Mouse (Mus musculus) hindbrain, embryonic 14.5 days (tissue): ENCODE data around the gene Srrd. TPM values are rescaled to one million over a fixed set of nuclear protein-coding genes. Genes with fewer than 3 reads are reported as not detected.
A peak's percentile ranks its signal among the peaks of the same experiment; 100 is the strongest.

Source experiments
- ATAC-seq: fragments of 200-750 bp; cut with Nextera tagmentation; 2 replicates; pipeline ENCODE4 v1.8.0; 2017; ENCODE audit warnings: moderate number of reproducible peaks, mild to moderate bottlenecking, moderate TSS enrichment, moderate library complexity; ENCODE audit not compliant: low FRiP score
- DNase-seq: peaks from one replicate; pipeline ENCODE4 v3.0.0-alpha.2; 2015; ENCODE audit warnings: low spot score
- H3K27ac ChIP-seq: fragments of 300-500 bp; sonication (generic); 2 replicates; pipeline ENCODE4 v1.5.1; 2014; ENCODE audit warnings: mild to moderate bottlenecking, moderate library complexity
- H3K27me3 ChIP-seq: fragments of 300-500 bp; sonication (generic); 2 replicates; pipeline ENCODE4 v1.6.1; 2014; ENCODE audit warnings: mild to moderate bottlenecking, low read length, mixed read lengths; ENCODE audit not compliant: control insufficient read depth, insufficient read depth
- H3K36me3 ChIP-seq: fragments of 300-500 bp; sonication (generic); replicated peaks from 2 replicates; pipeline ENCODE4 v1.6.1; 2014; ENCODE audit not compliant: control insufficient read depth, insufficient read depth
- H3K4me1 ChIP-seq: fragments of 300-500 bp; sonication (generic); replicated peaks from 2 replicates; pipeline ENCODE4 v1.6.1; 2014; ENCODE audit warnings: antibody characterized with exemption, low read length, mixed read lengths; ENCODE audit not compliant: control insufficient read depth, insufficient read depth
- H3K4me2 ChIP-seq: fragments of 300-500 bp; sonication (generic); replicated peaks from 2 replicates; pipeline ENCODE4 v1.6.1; 2014; ENCODE audit warnings: mild to moderate bottlenecking, moderate library complexity
- H3K4me3 ChIP-seq: fragments of 300-500 bp; sonication (generic); replicated peaks from 2 replicates; pipeline ENCODE4 v1.5.1; 2014; ENCODE audit warnings: mild to moderate bottlenecking, low read length
- H3K9ac ChIP-seq: fragments of 300-500 bp; sonication (generic); 2 replicates; pipeline ENCODE4 v1.6.1; 2014
- H3K9me3 ChIP-seq: fragments of 300-500 bp; sonication (generic); 2 replicates; pipeline ENCODE4 v1.6.1; 2016; ENCODE audit warnings: low read length; ENCODE audit not compliant: control insufficient read depth
- WGBS: fragments of 180-500 bp; shearing (Covaris S2); extraction: QIAGEN DNeasy Blood & Tissue Kit; methylation state at CpG from one replicate; pipeline ENCODE4 v1.1.7; 2014; 5-methylcytosine and 5-hydroxymethylcytosine counted together
- polyA plus RNA-seq: library from polyadenylated mRNA; unstranded; fragments of >200 nt; fragmentation: Nextera tagmentation; extraction: Ambion mirVana; gene quantifications from 2 replicates; pipeline ENCODE4 v1.2.1, GENCODE M21; 2014

Gene Srrd
- polyA plus RNA-seq: 60.4 and 62.5 TPM in 2 replicates

- Histone ChIP-seq H3K27ac (peak within 1 kb of the TSS; percentile 58), H3K36me3 (peaks cover 40% of the 10 kb centered on the region), H3K27me3 (no peaks in the 10 kb centered on the region), H3K4me3 (peak within 1 kb of the TSS; percentile 92), H3K4me2 (peak within 1 kb of the TSS; percentile 84), H3K9me3 (no peaks in the 10 kb centered on the region), H3K4me1 (peaks cover 37% of the 10 kb centered on the region; the same call in 1 of the 2 replicates), H3K9ac (peak within 1 kb of the TSS; percentile 84)
- ATAC-seq (peak; percentile 71), DNase-seq (peak; percentile 91)
- 3% methylated on average over 62 of the region's 64 CpGs for WGBS
Observed at GRCm38 (mm10) chr5:112342463-112343204, at the start of gene Srrd, which contains the start of gene Hps4. TSS of gene Srrd (minus strand) at chr5:112343040. TSS of gene Hps4 (plus strand) at chr5:112343083.

- no peaks in the 10 kb centered on the region for H3K9me3 ChIP-seq
- ATAC-seq (no peak), DNase-seq (no peak)
- no peak overlapping the region for H3K9ac ChIP-seq
- H3K27ac ChIP-seq: no peak overlapping the region
- no peak overlapping the region for H3K4me3 ChIP-seq
- peaks cover 48% of the 10 kb centered on the region for H3K4me1 ChIP-seq
- peaks cover 36% of the 10 kb centered on the region for H3K36me3 ChIP-seq
- H3K4me2 ChIP-seq: no peak overlapping the region
- no peaks in the 10 kb centered on the region for H3K27me3 ChIP-seq
- WGBS: 67% methylated on average over 27 of the region's 27 CpGs
Observed at GRCm38 (mm10) chr5:112391676-112392323, 49.0 kb upstream of the Srrd start.

DNA sequence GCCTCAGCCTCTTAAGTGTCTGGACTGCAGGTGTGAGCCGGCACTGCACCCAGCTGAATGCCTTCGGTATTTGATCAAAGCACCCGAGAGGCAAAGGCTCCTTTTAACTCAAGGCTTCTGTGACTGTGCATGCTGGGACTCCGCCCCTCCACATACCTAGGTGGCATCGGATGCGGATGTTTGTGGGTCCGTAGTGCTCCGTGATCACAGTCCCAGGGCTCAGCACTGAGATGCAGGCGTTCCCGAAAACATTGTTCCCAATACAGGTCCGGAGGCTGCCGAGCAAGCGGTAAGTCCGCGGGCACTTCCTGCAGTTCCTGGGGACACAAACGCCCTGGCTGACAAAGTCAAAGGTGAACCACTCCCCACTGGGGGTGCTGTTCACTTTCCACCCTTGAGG, 48.2 kb upstream of the Srrd start:
- peaks cover 44% of the 10 kb centered on the region for H3K36me3 ChIP-seq
- no peaks in the 10 kb centered on the region for H3K9me3 ChIP-seq
- no peak overlapping the region for H3K9ac ChIP-seq
- peaks cover 48% of the 10 kb centered on the region for H3K4me1 ChIP-seq
- H3K4me3 ChIP-seq: no peak overlapping the region
- DNase-seq: no peak
- no peak for ATAC-seq
- H3K27ac ChIP-seq: no peak overlapping the region
- 60% methylated on average over 16 of the region's 16 CpGs for WGBS
- H3K27me3 ChIP-seq: no peaks in the 10 kb centered on the region
- no peak overlapping the region for H3K4me2 ChIP-seq

GRCm38 (mm10) chr5:112389352-112389751, 46.5 kb upstream of the Srrd start:
- 64% methylated on average over 9 of the region's 9 CpGs for WGBS
- Histone ChIP-seq H3K36me3 (peaks cover 61% of the 10 kb centered on the region), H3K4me2 (peak overlapping the region; percentile 22; the same call in 1 of the 2 replicates), H3K27me3 (no peaks in the 10 kb centered on the region), H3K4me1 (peaks cover 44% of the 10 kb centered on the region), H3K9ac (peak overlapping the region; percentile 39; the same call in 1 of the 2 replicates), H3K27ac (no peak overlapping the region), H3K4me3 (no peak overlapping the region), H3K9me3 (no peaks in the 10 kb centered on the region)
- no peak for ATAC-seq
- DNase-seq: no peak

DNA sequence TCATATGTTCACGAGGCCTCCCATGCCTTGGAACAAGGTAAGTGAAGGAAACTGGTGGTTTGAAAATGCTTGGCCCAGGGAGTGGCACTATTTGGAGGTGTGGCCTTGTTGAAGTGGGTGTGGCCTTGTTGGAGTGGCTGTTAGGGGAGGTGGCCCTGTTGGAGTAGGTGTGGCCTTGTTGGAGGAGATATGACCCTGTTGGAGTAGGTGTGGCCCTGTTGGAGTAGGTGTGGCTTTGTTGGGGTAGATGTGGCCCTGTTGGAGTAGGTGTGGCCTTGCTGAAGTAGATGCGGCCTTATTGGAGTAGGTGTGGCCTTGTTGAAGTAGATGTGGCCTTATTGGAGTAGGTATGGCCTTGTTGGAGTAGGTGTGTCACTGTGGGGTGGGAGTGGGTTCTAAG, 43.1 kb upstream of the Srrd start:
- DNase-seq: no peak
- H3K27me3 ChIP-seq: no peaks in the 10 kb centered on the region
- WGBS: 92% methylated on average over 2 of the region's 2 CpGs
- H3K36me3 ChIP-seq: peaks cover 56% of the 10 kb centered on the region
- no peak overlapping the region for H3K27ac ChIP-seq
- H3K4me1 ChIP-seq: peaks cover 21% of the 10 kb centered on the region
- no peak for ATAC-seq
- no peak overlapping the region for H3K4me2 ChIP-seq
- H3K9me3 ChIP-seq: no peaks in the 10 kb centered on the region
- no peak overlapping the region for H3K4me3 ChIP-seq
- H3K9ac ChIP-seq: no peak overlapping the region

DNA sequence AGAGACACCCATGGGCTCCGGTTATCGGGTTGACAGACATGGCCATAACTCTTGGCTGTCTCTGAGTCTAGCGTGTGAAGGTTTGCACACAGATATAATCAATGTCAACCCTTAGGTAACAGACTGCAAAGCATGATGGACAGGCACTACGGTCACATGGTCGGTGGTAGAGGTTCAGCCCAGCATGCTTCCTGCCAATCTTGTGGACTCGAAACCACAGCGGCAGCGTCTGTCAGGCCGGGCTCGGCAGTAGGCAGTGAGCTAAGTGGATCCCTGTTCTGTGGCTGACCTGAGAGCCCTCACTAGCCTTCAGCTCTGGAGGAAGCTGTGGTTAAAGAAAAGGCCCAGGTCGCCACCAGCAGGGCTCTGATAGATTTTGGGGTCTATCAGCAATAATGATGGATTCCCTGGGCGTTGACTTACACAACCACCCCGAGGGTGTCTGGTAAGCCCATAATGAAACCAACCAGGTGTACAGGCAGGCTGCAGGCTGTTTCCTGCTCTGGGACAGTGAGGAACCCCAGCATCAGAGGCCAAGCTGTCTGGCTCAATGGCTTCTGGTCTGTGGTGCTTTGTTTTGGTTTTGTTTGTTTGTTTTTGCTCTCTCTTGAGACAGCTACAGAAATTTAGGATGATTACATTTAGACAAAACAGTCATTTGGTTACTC, 42.1 kb upstream of the Srrd start:
- H3K4me3 ChIP-seq: no peak overlapping the region
- 89% methylated on average over 13 of the region's 13 CpGs for WGBS
- no peaks in the 10 kb centered on the region for H3K27me3 ChIP-seq
- DNase-seq (no peak), ATAC-seq (no peak)
- H3K9me3 ChIP-seq: no peaks in the 10 kb centered on the region
- H3K4me1 ChIP-seq: peaks cover 13% of the 10 kb centered on the region
- H3K9ac ChIP-seq: no peak overlapping the region
- H3K4me2 ChIP-seq: no peak overlapping the region
- H3K36me3 ChIP-seq: peaks cover 46% of the 10 kb centered on the region
- H3K27ac ChIP-seq: no peak overlapping the region

GRCm38 (mm10) chr5:112382641-112383330, 39.9 kb upstream of the Srrd start:
- no peak overlapping the region for H3K4me3 ChIP-seq
- ATAC-seq: peak; percentile 34; the same call in 1 of the 2 replicates

DNA sequence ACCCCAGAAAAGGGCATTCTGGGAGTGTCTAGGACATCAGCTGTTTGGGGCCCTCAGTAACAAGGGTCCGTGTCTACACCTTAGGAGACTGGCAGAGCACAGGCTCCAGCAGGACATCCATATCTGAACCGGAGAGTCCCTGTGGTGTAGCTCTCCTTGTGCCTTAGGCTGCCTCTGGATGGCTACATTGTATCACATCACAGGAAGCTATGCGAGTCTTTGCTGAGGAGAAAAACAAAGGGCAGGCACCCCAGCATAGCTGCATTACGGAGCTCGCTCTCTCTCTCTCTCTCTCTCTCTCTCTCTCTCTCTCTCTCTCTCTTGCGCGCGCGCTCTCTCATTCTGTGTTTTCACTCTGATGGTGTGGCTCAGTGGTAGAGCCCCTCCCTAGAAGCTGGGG, 39.2 kb upstream of the Srrd start:
- H3K9ac ChIP-seq: peak overlapping the region; percentile 25
- WGBS: 55% methylated on average over 9 of the region's 9 CpGs
- H3K27ac ChIP-seq: peak overlapping the region; percentile 49

More at GRCm38 (mm10) chr5:112382641-112383330, 39.9 kb upstream of the Srrd start:
- H3K4me1 ChIP-seq: peaks cover 6% of the 10 kb centered on the region
- no peaks in the 10 kb centered on the region for H3K9me3 ChIP-seq
- H3K36me3 ChIP-seq: peaks cover 54% of the 10 kb centered on the region
- H3K27me3 ChIP-seq: no peaks in the 10 kb centered on the region
- no peak for DNase-seq
- WGBS: 69% methylated on average over 16 of the region's 17 CpGs
- H3K9ac ChIP-seq: no peak overlapping the region
- H3K4me2 ChIP-seq: no peak overlapping the region
- peak overlapping the region; percentile 49; the same call in 1 of the 2 replicates for H3K27ac ChIP-seq

More for the DNA sequence above, 39.2 kb upstream of the Srrd start:
- Histone ChIP-seq H3K9me3 (no peaks in the 10 kb centered on the region), H3K4me3 (no peak overlapping the region), H3K4me2 (no peak overlapping the region), H3K36me3 (peaks cover 56% of the 10 kb centered on the region), H3K27me3 (no peaks in the 10 kb centered on the region), H3K4me1 (peaks cover 6% of the 10 kb centered on the region)
- ATAC-seq: no peak
- no peak for DNase-seq
